Mouse (Mus musculus) left cerebral cortex, postnatal 10 days (tissue): ENCODE data around the gene Deup1. TPM values are rescaled to one million over a fixed set of nuclear protein-coding genes. Genes with fewer than 3 reads are reported as not detected.
"Not testable (repeated sequence)": the region's sequence is repeated elsewhere in the genome, so short reads cannot be mapped to it uniquely, and the experiment has no call there.

Experiments
- DNase-seq, 2 experiments: peaks; one replicate each; pipeline ENCODE4 v3.0.0; 2021 to 2022; ENCODE audit warnings: low spot score in 2 of 2, mixed read lengths in 1 of 2; ENCODE audit errors: extremely low spot score in 1 of 2
- intact Hi-C: fragments of 180-260 bp; cut with DNase I; formaldehyde crosslinking; loops from one replicate; pipeline ENCODE4 v1.15.1; 2025
- total RNA-seq, 2 experiments: library from RNA; stranded (reverse); gene quantifications; 2 replicates each; pipeline ENCODE4 v1.2.3; 2021

Gene Deup1
- total RNA-seq, 2 experiments from 2014 or later, result 1.0 to 1.2 TPM

- no peak for DNase-seq
- intact Hi-C loops, result no loop called here
Observed at GRCm38 (mm10) chr9:15600156-15600858, 27.4 kb downstream of the Deup1 start.

- intact Hi-C loops, result no loop called here
Observed at GRCm38 (mm10) chr9:15596598-15596997, 31.1 kb downstream of the Deup1 start.

DNA sequence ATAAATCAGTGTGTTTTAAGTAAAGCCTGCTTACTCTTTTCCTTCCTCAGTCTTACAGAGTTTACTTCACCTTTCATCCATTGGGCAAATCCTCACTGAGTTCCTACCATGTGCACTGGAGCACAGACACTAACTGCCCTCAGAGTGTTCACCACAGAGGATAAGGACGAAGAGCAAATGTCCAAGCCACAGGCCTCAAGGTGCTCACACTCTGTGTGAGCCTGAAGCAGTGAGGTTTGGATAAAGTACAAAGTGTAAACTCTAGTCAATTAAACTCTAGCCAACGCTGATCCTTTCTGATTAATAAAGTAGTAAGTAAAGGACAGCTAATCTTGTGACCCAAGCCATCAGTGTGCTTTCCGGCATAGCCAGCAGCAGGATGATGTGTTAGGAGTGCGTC, 33.6 kb downstream of the Deup1 start:
- DNase-seq, result no peak
- intact Hi-C loops, result no loop called here

More at GRCm38 (mm10) chr9:15596598-15596997, 31.1 kb downstream of the Deup1 start:
- no peak for DNase-seq

DNA sequence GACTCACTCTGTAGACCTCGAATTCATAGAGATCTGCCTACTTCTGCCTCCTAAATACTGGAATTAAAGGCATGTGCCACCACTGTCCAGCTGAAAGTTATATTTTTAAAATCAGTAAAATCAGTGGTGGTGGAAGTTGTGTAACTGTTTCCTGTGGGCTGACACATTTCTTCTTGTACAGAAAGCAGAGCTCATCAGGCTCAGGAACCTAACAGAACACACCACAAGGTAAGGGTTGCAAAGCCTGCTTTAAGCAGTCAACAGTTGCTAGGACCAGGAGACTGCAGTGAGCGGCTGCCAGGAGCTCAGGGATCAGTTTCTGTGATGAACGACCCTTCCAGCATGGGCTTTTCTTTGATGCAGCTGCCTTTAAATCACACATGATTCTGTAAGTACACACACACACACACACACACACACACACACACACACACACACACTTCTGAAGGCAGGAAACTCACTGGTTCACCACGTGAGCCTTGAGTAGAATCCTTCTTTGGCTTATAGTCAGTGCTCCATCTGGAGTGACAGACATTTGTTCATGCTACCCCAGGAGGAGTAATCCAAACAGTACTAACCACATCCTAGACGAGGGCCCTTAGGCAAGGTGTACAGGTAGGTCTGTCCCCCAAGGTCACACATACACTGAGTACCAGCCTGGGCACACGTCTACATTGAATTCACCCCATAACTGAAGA, 40.4 kb downstream of the Deup1 start:
- no peak for DNase-seq

DNA sequence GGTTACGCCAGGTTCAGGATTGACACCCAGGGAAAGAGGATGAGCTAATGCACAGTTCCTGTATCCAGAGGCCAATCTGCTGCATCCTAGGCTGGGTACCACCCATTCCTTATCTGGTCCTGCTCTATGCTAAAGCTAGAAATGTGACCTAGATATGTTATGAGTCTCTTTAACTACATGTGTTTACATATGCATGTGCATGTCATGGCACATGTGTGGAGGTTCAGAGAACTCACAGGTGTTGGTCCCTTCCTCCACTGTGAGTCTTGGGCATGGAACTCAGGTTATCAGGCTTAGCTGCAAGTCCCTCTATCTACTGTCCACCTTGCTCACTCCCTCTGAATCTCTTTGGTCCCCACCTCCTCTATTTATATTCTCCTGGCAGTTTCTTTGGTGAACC, 41.8 kb downstream of the Deup1 start:
- DNase-seq, result no peak
- intact Hi-C loops, result no loop called here

More for the DNA sequence above, 40.4 kb downstream of the Deup1 start:
- intact Hi-C loops, result no loop called here

- intact Hi-C loops, result no loop called here
- DNase-seq, result no peak
Observed at GRCm38 (mm10) chr9:15584209-15584608, 43.5 kb downstream of the Deup1 start.

- intact Hi-C loops, result no loop called here
Observed at GRCm38 (mm10) chr9:15582026-15582425, 45.7 kb downstream of the Deup1 start.

DNA sequence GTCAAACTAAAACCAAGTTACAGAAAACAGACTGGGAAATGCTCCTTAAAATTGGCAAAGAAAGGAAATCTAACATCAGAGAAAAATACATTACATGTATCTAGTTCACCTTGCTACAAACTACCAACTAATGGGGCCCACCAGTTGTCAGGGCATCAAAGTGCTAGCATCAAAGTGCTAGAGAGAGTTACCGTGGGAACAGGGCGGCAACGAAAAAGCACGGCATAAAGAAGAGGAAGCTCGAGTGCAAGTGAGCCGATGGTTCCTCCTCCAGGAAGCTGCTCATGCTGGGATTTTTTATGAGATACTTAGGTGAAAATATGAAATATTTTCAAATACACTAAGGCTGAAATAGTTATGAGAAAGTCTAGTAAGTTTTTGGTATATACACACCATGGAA, 47.6 kb downstream of the Deup1 start:
- DNase-seq, result no peak
- intact Hi-C loops, result no loop called here

More at GRCm38 (mm10) chr9:15582026-15582425, 45.7 kb downstream of the Deup1 start:
- DNase-seq, result no peak

DNA sequence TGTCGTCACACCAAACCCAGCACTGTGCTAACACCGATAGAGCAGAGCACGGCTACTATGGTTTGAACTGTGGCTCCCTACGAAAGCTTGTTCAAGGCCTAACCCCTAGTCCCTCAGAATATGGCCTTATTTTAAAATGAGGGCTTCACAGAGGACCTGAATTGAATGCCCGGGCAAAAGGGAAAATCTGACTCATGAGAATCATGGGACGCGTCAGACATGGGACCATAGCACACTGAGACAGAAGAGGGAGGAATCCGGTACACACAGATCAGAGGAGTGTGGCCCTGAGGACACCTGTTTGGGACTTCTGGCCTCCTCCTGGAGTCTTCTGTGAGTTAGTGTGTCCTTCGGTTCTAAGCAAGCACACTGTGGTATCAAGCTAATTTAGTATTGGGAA, 48.8 kb downstream of the Deup1 start:
- DNase-seq, result no peak

GRCm38 (mm10) chr9:15578427-15578826, 49.3 kb downstream of the Deup1 start:
- no peak for DNase-seq
- intact Hi-C loops, result no loop called here

More for the DNA sequence above, 48.8 kb downstream of the Deup1 start:
- intact Hi-C loops, result no loop called here

DNA sequence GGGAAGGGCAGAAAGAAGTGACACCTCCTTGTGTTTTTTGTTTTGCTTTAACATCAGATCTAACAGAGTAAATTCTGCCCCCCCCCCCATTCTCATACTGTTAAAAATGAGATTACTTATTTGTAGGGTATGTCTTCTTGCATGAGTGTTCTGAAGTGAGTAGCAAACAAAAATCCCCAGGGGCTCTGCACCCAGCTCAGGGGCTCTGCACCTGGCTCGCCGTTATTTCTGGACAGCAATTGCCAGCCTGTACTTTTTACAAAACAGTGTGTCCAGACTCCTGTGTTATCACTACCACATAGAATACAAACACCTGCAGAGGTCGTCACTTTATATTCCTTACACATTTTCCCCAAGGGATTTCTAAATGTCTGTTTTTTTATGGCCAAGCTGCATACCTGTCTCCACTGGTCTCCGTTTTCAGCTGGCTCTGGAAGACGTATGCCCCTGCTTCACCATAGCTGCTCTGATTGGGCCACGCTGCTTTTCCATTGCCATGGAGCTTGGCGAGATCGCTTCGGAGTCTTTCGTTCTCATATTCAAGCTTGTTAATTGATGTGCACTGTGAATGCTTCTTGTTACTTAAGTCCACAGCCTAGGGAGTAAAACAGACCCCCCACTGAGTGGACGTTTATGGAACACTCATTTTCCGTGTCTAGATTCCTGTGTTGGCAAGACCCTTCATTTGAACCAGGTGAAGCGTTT, 52.8 kb downstream of the Deup1 start:
- no peak for DNase-seq
- intact Hi-C loops, result no loop called here

DNA sequence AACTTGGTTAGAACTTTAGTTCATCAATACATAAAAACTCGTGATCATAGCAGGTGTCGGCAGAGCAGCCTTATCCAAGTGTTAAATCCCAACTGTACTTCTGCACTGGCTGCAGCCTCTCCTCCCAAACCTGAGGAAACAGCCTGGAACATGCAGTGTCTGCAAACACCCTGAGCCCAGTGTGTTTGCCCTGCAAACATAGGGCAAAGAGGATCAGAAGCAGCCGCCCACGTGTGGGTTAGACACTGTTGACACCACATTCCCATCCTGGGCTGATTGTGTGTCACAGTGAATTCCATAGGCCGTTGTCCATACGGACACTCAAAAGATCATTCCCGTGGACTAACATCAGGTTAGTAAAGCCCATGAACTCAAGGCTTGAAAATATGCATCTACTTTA, 65.4 kb downstream of the Deup1 start:
- DNase-seq, result no peak
- intact Hi-C loops, result loop anchor here (5.0 kb wide), 1 partner anchor 55 kb away; no protein-coding TSS in a partner anchor

DNA sequence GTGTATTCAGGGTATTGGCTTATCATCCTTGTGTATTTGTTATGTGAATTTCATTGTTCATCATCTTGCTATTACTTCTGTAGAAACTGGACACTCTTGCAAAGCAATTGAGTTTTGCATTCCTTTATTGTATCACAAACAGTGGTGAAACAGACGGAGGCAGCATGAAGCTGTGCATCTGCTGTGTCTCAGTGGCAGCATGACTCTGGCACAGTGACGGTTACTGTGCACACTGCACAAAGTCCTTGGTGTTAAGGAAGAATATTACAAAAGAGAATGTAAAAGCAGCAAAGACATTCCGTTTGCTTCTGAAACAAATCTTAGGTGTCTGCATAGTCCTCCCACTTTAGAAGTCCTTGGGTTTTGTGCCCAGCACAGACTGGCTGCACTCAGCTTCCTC, 67.3 kb downstream of the Deup1 start:
- intact Hi-C loops, result loop anchor here (5.0 kb wide), 1 partner anchor 53 kb away; no protein-coding TSS in a partner anchor
- no peak for DNase-seq

DNA sequence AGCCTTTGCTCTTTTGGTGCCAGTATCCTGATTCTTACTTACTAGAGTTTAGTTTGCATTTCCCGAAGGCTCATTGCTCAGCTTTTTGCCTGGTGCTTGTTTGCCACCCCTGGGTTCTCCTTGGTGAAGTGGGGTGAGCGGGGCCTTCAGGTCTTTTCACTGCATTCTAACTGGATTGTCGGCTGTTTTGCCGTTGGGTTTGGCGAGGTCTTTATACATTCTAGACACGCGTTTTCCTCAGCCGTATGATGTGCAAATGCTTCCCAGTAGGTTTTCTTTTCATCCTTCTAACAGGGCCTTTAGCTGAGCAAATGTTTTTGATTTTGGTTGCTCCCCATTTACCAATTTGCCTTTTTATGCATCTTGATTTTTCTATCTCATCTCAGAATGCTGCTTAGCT, 74.4 kb downstream of the Deup1 start:
- DNase-seq, result no peak
- intact Hi-C loops, result no loop called here

- DNase-seq, result no peak
- intact Hi-C loops, result no loop called here
Observed at GRCm38 (mm10) chr9:15551933-15552851, 75.5 kb downstream of the Deup1 start.

GRCm38 (mm10) chr9:15551073-15551472, 76.7 kb downstream of the Deup1 start:
- DNase-seq, intact Hi-C loops: not testable (repeated sequence)

GRCm38 (mm10) chr9:15550461-15550961, 77.2 kb downstream of the Deup1 start:
- intact Hi-C loops, result no loop called here
- DNase-seq, result no peak

DNA sequence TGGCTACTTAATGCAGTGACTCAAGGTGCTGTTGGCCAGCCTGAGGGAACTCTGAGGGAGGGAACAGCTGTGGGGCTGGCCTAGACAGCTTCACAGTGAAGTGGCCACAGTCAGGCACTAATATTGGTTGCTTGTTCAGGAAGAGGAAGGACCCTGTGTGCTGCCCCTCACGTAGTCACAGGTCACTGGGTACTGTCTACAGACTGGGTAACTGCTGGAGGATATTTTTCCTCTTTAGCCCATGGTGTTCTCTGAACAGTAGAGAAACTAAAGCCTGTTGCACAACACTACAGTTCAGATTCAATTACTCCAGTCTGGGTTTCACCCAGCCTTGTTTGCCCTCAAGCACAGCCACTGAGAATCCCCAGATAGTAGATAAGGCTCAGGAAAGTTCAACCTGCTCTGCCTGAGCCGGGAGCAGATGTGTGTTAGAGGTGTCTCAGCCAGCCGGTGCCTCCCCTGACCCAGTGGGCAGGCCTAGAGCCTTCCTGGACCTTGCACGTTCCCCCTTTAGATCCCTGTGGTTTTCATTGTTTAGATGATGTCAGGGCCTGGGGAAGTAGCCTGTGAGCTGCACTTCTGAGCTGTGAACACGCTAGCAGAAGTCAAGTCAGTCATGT, 85.9 kb downstream of the Deup1 start:
- intact Hi-C loops, result no loop called here
- no peak for DNase-seq
